Mouse (Mus musculus): ENCODE measurements at regions not wholly inside any gene's neighbourhood (a gene's known extent, or its start where the extent isn't known, plus 50 kb on each side); places are given as distances from the start of the nearest gene placed in this dataset.

DNA sequence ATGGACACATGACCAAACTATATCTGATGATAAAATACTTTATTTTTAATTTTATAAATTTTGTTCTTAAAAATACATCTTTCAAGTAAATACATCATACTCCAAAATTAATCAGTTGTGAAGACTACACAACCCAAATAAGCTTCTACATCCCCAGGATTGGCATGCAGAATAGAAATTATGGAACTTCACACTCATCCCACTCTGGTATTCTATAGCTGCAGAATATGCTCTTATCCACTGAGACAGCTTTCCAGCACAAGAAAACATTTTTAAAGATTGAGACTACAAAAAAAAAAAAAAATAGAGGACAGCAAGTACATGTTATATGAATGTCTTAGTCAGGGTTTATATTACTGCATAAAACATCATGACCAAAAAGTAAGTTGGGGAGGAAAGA is 94.4 kb downstream of the Gm11232 start:
- no peak overlapping the region for H3K27ac ChIP-seq (ENCODE audit: control insufficient read depth, insufficient read depth, low read depth, low read length, poor library complexity)
- H3K4me1 ChIP-seq (ENCODE audit: control insufficient read depth, insufficient read depth, low read length), result no peaks in the 10 kb centered on the region
- TF ChIP-seq CTCF (IDR thresholded peaks at IDR 0.05; ENCODE audit: control insufficient read depth, insufficient read depth, low read length) (no peak), POLR2A (IDR thresholded peaks at IDR 0.05; ENCODE audit: borderline replicate concordance, control insufficient read depth, low read depth, low read length) (no peak)
- H3K4me3 ChIP-seq (replicated peaks; ENCODE audit: control insufficient read depth, low read depth, low read length), result no peak overlapping the region

DNA sequence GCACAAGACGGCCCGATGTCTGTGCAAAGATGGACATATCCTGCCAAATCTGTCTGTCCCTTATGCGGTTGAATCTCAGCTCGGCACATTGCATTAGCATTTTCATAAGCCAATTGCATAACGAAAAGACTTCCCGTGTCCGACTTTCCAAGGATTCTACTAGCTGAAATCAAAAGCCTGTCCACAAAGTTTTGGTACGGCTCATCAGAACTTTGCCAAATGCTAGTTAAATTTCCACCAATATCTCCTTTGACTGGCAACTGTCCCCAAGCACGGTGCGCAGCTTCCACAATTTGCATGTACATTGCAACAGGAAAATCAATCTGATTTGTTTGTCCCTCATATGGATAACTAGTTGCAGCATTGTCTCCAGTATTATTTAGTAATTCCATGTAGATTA is 117.2 kb downstream of the Gm11232 start:
- Histone ChIP-seq H3K27ac (ENCODE audit: control insufficient read depth, insufficient read depth, low read depth, low read length, poor library complexity) (no peak overlapping the region), H3K4me3 (replicated peaks; ENCODE audit: control insufficient read depth, low read depth, low read length) (no peak overlapping the region), H3K4me1 (ENCODE audit: control insufficient read depth, insufficient read depth, low read length) (no peaks in the 10 kb centered on the region)
- TF ChIP-seq CTCF (IDR thresholded peaks at IDR 0.05; ENCODE audit: control insufficient read depth, insufficient read depth, low read length), result no peak
- TF ChIP-seq POLR2A (IDR thresholded peaks at IDR 0.05; ENCODE audit: borderline replicate concordance, control insufficient read depth, low read depth, low read length), result no peak
- 92% methylated on average over 10 of the region's 10 CpGs for WGBS

DNA sequence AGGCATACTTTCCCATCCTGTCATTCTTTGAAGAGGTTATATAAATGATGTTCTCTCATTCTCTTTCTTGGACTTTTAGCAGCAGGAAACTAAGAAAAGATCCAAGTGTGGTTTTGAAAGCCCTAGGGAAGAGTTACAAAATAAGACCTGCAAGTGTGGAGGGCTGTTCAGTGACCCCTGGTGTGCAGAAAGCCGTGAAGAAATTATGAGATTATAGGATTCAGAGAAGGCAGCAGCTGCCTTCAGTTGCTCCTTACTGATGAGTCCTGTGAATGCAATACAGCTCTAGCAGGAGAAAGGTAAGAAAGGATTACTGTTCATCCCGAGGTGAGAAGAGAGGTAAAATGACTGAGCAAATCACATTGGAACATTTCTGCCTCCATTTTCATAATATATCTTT is 130.7 kb downstream of the Gm11232 start:
- Histone ChIP-seq H3K4me3 (replicated peaks; ENCODE audit: control insufficient read depth, low read depth, low read length) (no peak overlapping the region), H3K27ac (ENCODE audit: control insufficient read depth, insufficient read depth, low read depth, low read length, poor library complexity) (no peak overlapping the region), H3K4me1 (ENCODE audit: control insufficient read depth, insufficient read depth, low read length) (no peaks in the 10 kb centered on the region)
- TF ChIP-seq POLR2A (IDR thresholded peaks at IDR 0.05; ENCODE audit: borderline replicate concordance, control insufficient read depth, low read depth, low read length), result no peak
- TF ChIP-seq CTCF (IDR thresholded peaks at IDR 0.05; ENCODE audit: control insufficient read depth, insufficient read depth, low read length), result no peak
- WGBS, result 66% methylated on average over 2 of the region's 2 CpGs

DNA sequence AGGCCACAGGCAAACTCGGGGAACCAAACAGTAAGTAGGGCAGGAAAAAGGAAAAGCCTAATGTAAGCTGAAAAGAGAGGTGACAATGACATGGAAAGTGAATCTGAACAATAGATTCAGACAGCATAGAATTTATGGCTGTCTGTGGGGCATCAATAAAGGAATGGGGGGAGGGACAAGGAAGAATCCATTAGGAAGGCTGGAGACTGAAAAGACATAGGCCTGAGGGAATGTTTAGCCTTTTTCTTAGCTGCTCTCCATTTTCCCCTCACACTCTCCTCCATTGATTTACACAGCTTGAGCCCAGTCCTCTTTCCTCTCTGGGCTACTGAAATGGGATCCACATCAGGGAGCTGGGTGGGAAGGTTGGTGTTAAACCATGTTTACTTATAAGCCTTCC is 131.1 kb downstream of the Gm11232 start:
- Histone ChIP-seq H3K27ac (ENCODE audit: control insufficient read depth, insufficient read depth, low read depth, low read length, poor library complexity) (no peak overlapping the region), H3K4me1 (ENCODE audit: control insufficient read depth, insufficient read depth, low read length) (no peaks in the 10 kb centered on the region), H3K4me3 (replicated peaks; ENCODE audit: control insufficient read depth, low read depth, low read length) (no peak overlapping the region)
- 67% methylated on average over 1 of the region's 1 CpGs for WGBS
- TF ChIP-seq POLR2A (IDR thresholded peaks at IDR 0.05; ENCODE audit: borderline replicate concordance, control insufficient read depth, low read depth, low read length), result no peak
- TF ChIP-seq CTCF (IDR thresholded peaks at IDR 0.05; ENCODE audit: control insufficient read depth, insufficient read depth, low read length), result no peak

DNA sequence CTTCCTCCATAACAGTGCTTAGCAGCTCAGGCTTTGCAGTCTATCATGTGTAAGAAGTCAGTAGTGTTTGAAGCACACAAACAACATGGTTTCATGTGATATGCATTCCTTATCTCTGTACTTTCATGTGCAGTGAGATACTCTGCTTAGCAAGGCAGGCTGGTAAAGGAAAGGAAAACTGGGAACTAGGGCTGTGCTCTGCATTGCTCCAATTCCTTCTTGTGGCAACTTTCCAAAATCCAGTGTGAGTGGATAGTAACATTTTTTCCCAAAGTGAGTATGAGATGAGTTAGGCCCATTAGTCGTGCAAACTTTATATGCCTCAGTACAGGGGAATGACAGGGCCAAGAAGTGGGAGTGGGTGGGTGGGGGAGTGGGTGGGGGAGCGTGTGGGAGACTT is 133.0 kb downstream of the Gm11232 start:
- TF ChIP-seq POLR2A (IDR thresholded peaks at IDR 0.05; ENCODE audit: borderline replicate concordance, control insufficient read depth, low read depth, low read length) (no peak), CTCF (IDR thresholded peaks at IDR 0.05; ENCODE audit: control insufficient read depth, insufficient read depth, low read length) (no peak)
- Histone ChIP-seq H3K27ac (ENCODE audit: control insufficient read depth, insufficient read depth, low read depth, low read length, poor library complexity) (no peak overlapping the region), H3K4me3 (replicated peaks; ENCODE audit: control insufficient read depth, low read depth, low read length) (no peak overlapping the region), H3K4me1 (ENCODE audit: control insufficient read depth, insufficient read depth, low read length) (no peaks in the 10 kb centered on the region)
- 66% methylated on average over 2 of the region's 2 CpGs for WGBS

DNA sequence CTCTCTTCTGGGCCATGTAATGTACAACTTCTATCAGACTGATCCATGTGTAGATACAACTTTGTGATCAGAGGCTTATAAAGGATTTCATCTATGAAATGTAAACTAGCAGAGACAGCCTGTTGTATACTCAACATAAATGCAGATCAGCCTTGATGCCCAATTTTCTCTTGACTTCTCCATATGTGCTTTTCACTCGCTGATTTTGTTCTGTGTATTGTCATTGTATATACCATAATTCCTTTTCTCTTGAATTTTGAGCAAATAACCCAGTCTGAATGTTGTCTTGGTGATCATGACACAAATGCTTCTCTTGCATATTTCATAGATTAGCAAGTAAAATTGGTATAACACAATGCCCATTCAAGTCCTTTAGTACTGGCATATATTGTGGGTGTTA is 144.0 kb downstream of the Gm11232 start:
- no peaks in the 10 kb centered on the region for H3K4me1 ChIP-seq (ENCODE audit: control insufficient read depth, insufficient read depth, low read length)
- no peak overlapping the region for H3K27ac ChIP-seq (ENCODE audit: control insufficient read depth, insufficient read depth, low read depth, low read length, poor library complexity)
- 72% methylated on average over 1 of the region's 1 CpGs for WGBS
- TF ChIP-seq POLR2A (IDR thresholded peaks at IDR 0.05; ENCODE audit: borderline replicate concordance, control insufficient read depth, low read depth, low read length) (no peak), CTCF (IDR thresholded peaks at IDR 0.05; ENCODE audit: control insufficient read depth, insufficient read depth, low read length) (no peak)
- H3K4me3 ChIP-seq (replicated peaks; ENCODE audit: control insufficient read depth, low read depth, low read length), result no peak overlapping the region

DNA sequence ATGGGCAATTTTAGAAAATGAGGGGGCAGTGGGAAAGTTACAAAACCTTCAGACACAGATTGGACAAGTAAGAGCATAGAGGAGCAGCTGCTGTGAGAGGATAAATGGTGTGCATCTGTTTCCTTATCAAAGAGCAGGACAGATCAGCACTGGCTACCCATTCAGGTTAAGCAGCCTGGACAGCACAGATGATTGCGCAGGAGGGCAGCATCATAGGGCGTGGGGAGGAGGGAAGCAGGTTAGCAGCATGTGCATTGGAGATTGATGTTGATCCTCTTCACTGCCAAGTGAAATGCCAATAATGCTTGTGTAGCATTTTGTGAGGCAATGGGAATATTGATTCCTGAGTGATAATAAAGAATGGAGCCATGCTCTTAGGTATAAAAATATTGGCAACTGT is 171.9 kb downstream of the Gm11232 start:
- no peak overlapping the region for H3K27ac ChIP-seq (ENCODE audit: control insufficient read depth, insufficient read depth, low read depth, low read length, poor library complexity)
- H3K4me1 ChIP-seq (ENCODE audit: control insufficient read depth, insufficient read depth, low read length), result no peaks in the 10 kb centered on the region
- no peak overlapping the region for H3K4me3 ChIP-seq (replicated peaks; ENCODE audit: control insufficient read depth, low read depth, low read length)
- 83% methylated on average over 2 of the region's 2 CpGs for WGBS
- TF ChIP-seq CTCF (IDR thresholded peaks at IDR 0.05; ENCODE audit: control insufficient read depth, insufficient read depth, low read length) (no peak), POLR2A (IDR thresholded peaks at IDR 0.05; ENCODE audit: borderline replicate concordance, control insufficient read depth, low read depth, low read length) (no peak)

DNA sequence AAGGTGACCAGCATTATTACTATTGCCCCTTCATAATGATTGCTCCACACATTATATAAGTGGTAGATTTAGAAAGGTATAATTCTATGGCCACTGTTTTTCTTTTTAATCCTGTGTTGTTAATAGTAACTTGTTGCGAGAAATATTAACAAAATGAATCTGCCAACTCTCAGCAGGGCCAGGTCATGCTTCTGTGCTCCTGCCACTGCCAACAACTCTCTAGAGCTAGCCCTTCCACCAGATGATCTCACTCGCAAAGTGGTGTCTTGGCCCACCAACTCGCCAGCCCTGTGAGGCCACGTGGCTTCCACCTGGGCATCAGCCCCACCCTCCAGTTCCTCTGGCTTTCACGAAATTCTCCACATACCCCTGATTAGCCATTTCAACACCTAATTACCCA is 197.1 kb downstream of the Gm11232 start:
- Histone ChIP-seq H3K27ac (ENCODE audit: control insufficient read depth, insufficient read depth, low read depth, low read length, poor library complexity) (no peak overlapping the region), H3K4me3 (replicated peaks; ENCODE audit: control insufficient read depth, low read depth, low read length) (no peak overlapping the region), H3K4me1 (ENCODE audit: control insufficient read depth, insufficient read depth, low read length) (no peaks in the 10 kb centered on the region)
- no peak for TF ChIP-seq CTCF (IDR thresholded peaks at IDR 0.05; ENCODE audit: control insufficient read depth, insufficient read depth, low read length)
- TF ChIP-seq POLR2A (IDR thresholded peaks at IDR 0.05; ENCODE audit: borderline replicate concordance, control insufficient read depth, low read depth, low read length), result no peak
- WGBS, result 77% methylated on average over 5 of the region's 5 CpGs

DNA sequence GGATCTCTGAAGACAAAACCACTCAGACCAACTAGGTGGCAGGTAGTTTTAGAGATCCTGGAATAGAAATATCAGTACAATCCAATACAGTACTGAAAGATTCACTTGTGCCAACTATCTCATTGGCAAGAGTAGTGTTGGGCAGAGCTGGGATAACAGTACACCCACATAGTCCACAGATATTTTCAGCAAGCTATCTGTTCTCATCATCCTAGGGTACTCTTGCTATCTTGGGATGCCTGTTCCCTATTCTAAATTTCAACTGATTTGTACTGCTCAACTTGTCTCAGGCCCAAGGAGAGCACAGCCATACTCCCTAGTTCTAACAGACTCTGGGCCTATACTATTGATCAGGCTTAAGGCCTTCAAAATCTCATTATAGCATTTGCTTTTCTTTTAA is 218.6 kb downstream of the Gm11232 start:
- no peak overlapping the region for H3K27ac ChIP-seq (ENCODE audit: control insufficient read depth, insufficient read depth, low read depth, low read length, poor library complexity)
- H3K4me3 ChIP-seq (replicated peaks; ENCODE audit: control insufficient read depth, low read depth, low read length), result no peak overlapping the region
- TF ChIP-seq POLR2A (IDR thresholded peaks at IDR 0.05; ENCODE audit: borderline replicate concordance, control insufficient read depth, low read depth, low read length) (no peak), CTCF (IDR thresholded peaks at IDR 0.05; ENCODE audit: control insufficient read depth, insufficient read depth, low read length) (no peak)
- no peaks in the 10 kb centered on the region for H3K4me1 ChIP-seq (ENCODE audit: control insufficient read depth, insufficient read depth, low read length)

Measured in bone marrow, adult 2 months (tissue).